Mouse (Mus musculus): ENCODE data around the gene Nrap. TPM values are rescaled to one million over a fixed set of nuclear protein-coding genes. Genes with fewer than 3 reads are reported as not detected.

Gene Nrap
- 0.07 and 0.13 TPM in 2 replicates for polyA plus RNA-seq (2012; rRNA removed)

DNA sequence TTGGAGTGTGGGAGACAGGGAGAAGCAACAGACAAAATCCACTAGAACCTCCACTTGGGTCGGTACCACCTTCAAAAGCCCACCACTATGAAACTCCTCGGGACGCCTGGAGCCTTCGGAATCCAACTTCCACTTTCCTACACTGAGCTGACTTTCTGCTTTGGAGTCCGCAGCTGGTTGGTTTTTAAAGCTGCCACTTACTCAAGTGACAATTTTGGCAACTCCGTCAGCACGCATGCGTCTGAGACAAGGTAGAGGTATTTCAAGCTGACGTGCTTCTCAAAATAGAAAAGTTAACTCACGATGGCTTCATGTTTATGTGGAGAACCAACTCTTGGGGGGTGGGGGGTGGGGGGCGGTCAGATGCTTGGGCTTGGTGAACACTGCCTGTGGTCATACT lies at the start of gene Nrap:
Nrap (minus strand) TSS at position 159 of the 400 bp plus-strand sequence.
- TF ChIP-seq POLR2A (IDR thresholded peaks at IDR 0.05; ENCODE audit: control insufficient read depth, low read depth, low read length) (no peak), CTCF (IDR thresholded peaks at IDR 0.05; ENCODE audit: control insufficient read depth, insufficient read depth, insufficient replicate concordance, low read depth, low read length) (no peak)
- H3K4me1 ChIP-seq (ENCODE audit: control insufficient read depth, insufficient read depth, low read length): no peaks in the 10 kb centered on the region
- no peak within 1 kb of the TSS for H3K27ac ChIP-seq (ENCODE audit: control insufficient read depth, insufficient read depth, low read depth, low read length)
- H3K27me3 ChIP-seq (ENCODE audit: control insufficient read depth, insufficient read depth, low read length): no peaks in the 10 kb centered on the region
- no peaks in the 10 kb centered on the region for H3K36me3 ChIP-seq (ENCODE audit: control insufficient read depth, insufficient read depth, low read length)
- H3K4me3 ChIP-seq (ENCODE audit: control insufficient read depth, low read depth, low read length): no peak within 1 kb of the TSS

DNA sequence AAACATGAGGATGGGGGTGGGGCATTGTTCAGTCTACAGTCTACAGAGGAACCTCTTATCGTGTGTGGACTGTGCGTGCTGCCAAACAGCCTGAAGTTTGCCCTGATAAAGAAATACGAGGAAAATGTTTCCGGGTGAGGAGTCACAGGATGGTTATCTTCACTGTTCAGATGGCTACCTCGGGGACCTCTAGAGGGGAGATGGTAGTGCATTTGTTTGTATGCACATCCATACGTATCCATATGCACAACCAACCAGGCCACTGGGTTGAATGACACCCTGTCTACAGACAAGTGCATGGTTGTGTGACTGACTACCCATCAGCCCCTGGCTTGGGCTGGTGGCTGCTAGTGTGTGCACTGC lies 49.2 kb upstream of the Nrap start:
- H3K4me3 ChIP-seq (ENCODE audit: control insufficient read depth, low read depth, low read length): no peak overlapping the region
- no peaks in the 10 kb centered on the region for H3K27me3 ChIP-seq (ENCODE audit: control insufficient read depth, insufficient read depth, low read length)
- H3K27ac ChIP-seq (ENCODE audit: control insufficient read depth, insufficient read depth, low read depth, low read length): no peak overlapping the region
- no peaks in the 10 kb centered on the region for H3K4me1 ChIP-seq (ENCODE audit: control insufficient read depth, insufficient read depth, low read length)
- H3K36me3 ChIP-seq (ENCODE audit: control insufficient read depth, insufficient read depth, low read length): no peaks in the 10 kb centered on the region
- no peak for TF ChIP-seq POLR2A (IDR thresholded peaks at IDR 0.05; ENCODE audit: control insufficient read depth, low read depth, low read length)
- no peak for TF ChIP-seq CTCF (IDR thresholded peaks at IDR 0.05; ENCODE audit: control insufficient read depth, insufficient read depth, insufficient replicate concordance, low read depth, low read length)

DNA sequence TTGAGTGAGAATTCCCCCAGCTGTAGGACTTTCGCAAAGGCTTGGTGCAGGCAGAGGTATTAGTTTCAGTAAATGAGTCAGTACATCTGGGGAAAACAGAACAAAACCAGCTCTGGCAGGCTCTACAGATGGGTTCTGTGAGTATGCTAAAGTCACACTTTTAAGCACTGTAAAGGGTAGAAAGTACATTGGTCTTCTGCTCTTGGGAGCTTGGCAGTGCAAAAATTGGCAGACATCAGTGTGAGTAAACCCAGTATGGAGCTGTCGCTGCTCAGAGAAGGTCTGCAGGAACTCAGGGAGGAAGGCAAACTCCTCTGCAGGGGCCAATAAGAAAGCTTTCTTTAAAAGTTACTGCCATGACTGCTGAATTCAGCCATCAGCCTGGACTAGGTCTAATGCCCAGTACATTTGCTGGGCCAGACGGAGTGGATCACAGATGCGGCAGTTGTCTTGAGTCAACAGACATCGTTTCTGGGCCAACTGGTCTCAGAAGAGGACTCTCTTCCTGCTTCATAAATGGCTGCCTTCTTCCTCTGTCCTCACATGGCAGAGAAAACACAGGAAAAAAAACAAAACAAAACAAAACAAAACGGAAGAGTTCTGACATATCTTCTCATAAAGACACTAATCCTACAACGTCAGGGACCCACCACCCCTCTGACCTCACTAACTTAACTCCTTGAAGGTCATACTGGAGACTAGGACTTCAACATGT lies 48.7 kb upstream of the Nrap start:
- Histone ChIP-seq H3K4me3 (ENCODE audit: control insufficient read depth, low read depth, low read length) (no peak overlapping the region), H3K36me3 (ENCODE audit: control insufficient read depth, insufficient read depth, low read length) (no peaks in the 10 kb centered on the region), H3K27ac (ENCODE audit: control insufficient read depth, insufficient read depth, low read depth, low read length) (no peak overlapping the region), H3K27me3 (ENCODE audit: control insufficient read depth, insufficient read depth, low read length) (no peaks in the 10 kb centered on the region), H3K4me1 (ENCODE audit: control insufficient read depth, insufficient read depth, low read length) (no peaks in the 10 kb centered on the region)
- TF ChIP-seq CTCF (IDR thresholded peaks at IDR 0.05; ENCODE audit: control insufficient read depth, insufficient read depth, insufficient replicate concordance, low read depth, low read length) (no peak), POLR2A (IDR thresholded peaks at IDR 0.05; ENCODE audit: control insufficient read depth, low read depth, low read length) (no peak)

DNA sequence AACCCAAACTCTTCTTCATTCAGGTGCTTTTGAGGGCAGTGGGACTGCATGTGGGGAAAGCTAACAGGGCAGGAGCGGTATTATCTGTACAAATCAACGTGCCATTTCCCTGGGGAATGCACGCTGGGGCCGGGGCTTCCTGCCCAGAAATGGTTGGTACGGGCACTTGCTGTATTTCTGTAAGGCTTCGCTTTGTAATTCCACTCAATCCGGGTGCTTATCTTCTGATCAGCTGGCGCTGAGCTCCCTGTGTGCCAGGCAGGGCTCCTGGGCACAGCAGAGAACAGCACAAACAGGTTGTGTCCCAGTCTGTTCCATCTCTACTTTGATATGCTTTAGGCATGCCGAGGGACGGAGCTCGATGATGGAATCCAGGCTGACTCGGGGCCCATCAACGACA lies 46.5 kb upstream of the Nrap start:
- Histone ChIP-seq H3K27ac (ENCODE audit: control insufficient read depth, insufficient read depth, low read depth, low read length) (no peak overlapping the region), H3K4me3 (ENCODE audit: control insufficient read depth, low read depth, low read length) (no peak overlapping the region), H3K27me3 (ENCODE audit: control insufficient read depth, insufficient read depth, low read length) (no peaks in the 10 kb centered on the region), H3K4me1 (ENCODE audit: control insufficient read depth, insufficient read depth, low read length) (no peaks in the 10 kb centered on the region), H3K36me3 (ENCODE audit: control insufficient read depth, insufficient read depth, low read length) (no peaks in the 10 kb centered on the region)
- no peak for TF ChIP-seq POLR2A (IDR thresholded peaks at IDR 0.05; ENCODE audit: control insufficient read depth, low read depth, low read length)
- TF ChIP-seq CTCF (IDR thresholded peaks at IDR 0.05; ENCODE audit: control insufficient read depth, insufficient read depth, insufficient replicate concordance, low read depth, low read length): no peak

DNA sequence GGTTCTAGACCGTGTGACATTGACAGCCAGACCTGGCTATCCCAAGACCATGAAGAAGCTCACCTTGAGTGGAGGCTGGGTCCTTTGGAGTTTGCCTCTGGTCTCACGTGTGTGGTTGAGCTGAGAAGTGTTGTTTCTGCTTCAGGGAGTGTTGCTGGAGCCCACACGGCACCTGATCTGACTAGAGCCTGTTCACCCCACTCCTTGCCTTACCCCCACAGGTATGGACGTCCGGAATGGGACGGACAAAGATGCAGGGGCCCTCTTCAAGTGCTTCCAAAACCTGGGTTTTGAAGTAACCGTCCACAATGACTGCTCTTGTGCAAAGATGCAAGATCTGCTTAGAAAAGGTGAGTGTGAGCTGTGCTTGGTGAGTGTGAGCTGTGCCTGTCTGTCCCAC lies 43.7 kb upstream of the Nrap start:
- Histone ChIP-seq H3K4me3 (ENCODE audit: control insufficient read depth, low read depth, low read length) (no peak overlapping the region), H3K36me3 (ENCODE audit: control insufficient read depth, insufficient read depth, low read length) (no peaks in the 10 kb centered on the region), H3K27ac (ENCODE audit: control insufficient read depth, insufficient read depth, low read depth, low read length) (no peak overlapping the region), H3K4me1 (ENCODE audit: control insufficient read depth, insufficient read depth, low read length) (no peaks in the 10 kb centered on the region), H3K27me3 (ENCODE audit: control insufficient read depth, insufficient read depth, low read length) (no peaks in the 10 kb centered on the region)
- TF ChIP-seq POLR2A (IDR thresholded peaks at IDR 0.05; ENCODE audit: control insufficient read depth, low read depth, low read length): no peak
- no peak for TF ChIP-seq CTCF (IDR thresholded peaks at IDR 0.05; ENCODE audit: control insufficient read depth, insufficient read depth, insufficient replicate concordance, low read depth, low read length)

DNA sequence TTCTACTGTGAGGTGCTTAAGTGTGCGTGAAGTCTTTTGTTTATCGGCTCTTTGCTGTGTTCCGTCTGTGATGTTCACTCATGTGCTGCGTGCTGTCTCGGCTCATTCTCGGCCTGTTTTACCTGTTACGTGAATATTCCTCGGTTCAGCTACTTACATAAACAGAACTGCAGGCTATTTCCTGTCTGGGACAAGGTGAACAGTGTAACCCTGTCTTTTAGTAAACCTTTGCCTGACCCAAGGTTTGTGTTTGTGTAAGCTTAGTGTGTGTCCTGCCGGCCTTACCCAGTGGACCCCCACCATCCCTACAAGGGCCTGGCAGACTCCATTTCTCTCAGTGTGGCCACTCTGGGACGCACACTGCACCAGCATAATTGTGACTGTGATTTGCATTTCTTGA lies 42.9 kb upstream of the Nrap start:
- TF ChIP-seq POLR2A (IDR thresholded peaks at IDR 0.05; ENCODE audit: control insufficient read depth, low read depth, low read length): no peak
- TF ChIP-seq CTCF (IDR thresholded peaks at IDR 0.05; ENCODE audit: control insufficient read depth, insufficient read depth, insufficient replicate concordance, low read depth, low read length): no peak
- no peaks in the 10 kb centered on the region for H3K27me3 ChIP-seq (ENCODE audit: control insufficient read depth, insufficient read depth, low read length)
- no peak overlapping the region for H3K27ac ChIP-seq (ENCODE audit: control insufficient read depth, insufficient read depth, low read depth, low read length)
- no peaks in the 10 kb centered on the region for H3K36me3 ChIP-seq (ENCODE audit: control insufficient read depth, insufficient read depth, low read length)
- H3K4me3 ChIP-seq (ENCODE audit: control insufficient read depth, low read depth, low read length): no peak overlapping the region
- no peaks in the 10 kb centered on the region for H3K4me1 ChIP-seq (ENCODE audit: control insufficient read depth, insufficient read depth, low read length)

DNA sequence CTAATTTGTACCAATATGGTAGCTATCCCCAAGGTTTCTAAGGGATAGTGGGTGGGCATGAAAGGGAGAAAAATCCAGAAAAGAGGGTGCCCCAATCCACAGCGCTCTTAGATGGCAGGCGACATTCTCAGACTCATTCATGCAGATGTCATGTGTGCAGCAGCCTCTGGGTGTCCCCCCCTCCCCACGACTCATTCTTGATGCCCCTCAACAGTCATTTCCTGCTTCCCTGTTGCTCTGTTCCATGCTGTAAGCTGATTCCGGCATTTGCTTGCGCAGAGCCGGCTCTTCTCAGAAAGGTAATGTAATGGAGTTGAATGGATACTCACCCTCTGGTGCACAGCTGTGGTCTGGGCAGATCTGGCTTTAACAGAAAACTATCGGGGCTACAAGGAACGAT lies 40.5 kb upstream of the Nrap start:
- no peak for TF ChIP-seq POLR2A (IDR thresholded peaks at IDR 0.05; ENCODE audit: control insufficient read depth, low read depth, low read length)
- TF ChIP-seq CTCF (IDR thresholded peaks at IDR 0.05; ENCODE audit: control insufficient read depth, insufficient read depth, insufficient replicate concordance, low read depth, low read length): no peak
- no peaks in the 10 kb centered on the region for H3K4me1 ChIP-seq (ENCODE audit: control insufficient read depth, insufficient read depth, low read length)
- H3K27ac ChIP-seq (ENCODE audit: control insufficient read depth, insufficient read depth, low read depth, low read length): no peak overlapping the region
- H3K36me3 ChIP-seq (ENCODE audit: control insufficient read depth, insufficient read depth, low read length): no peaks in the 10 kb centered on the region
- H3K27me3 ChIP-seq (ENCODE audit: control insufficient read depth, insufficient read depth, low read length): no peaks in the 10 kb centered on the region
- H3K4me3 ChIP-seq (ENCODE audit: control insufficient read depth, low read depth, low read length): no peak overlapping the region

Measured in testis, adult 2 months (tissue).